Mouse (Mus musculus) kidney, embryonic 15.5 days (tissue): ENCODE data around the gene Fam208b. TPM values are rescaled to one million over a fixed set of nuclear protein-coding genes. Genes with fewer than 3 reads are reported as not detected.

Source experiments
- ATAC-seq: fragments of 200-750 bp; cut with Nextera tagmentation; replicated peaks from 2 replicates; pipeline ENCODE4 v1.8.0; 2017; ENCODE audit warnings: moderate TSS enrichment; ENCODE audit not compliant: low FRiP score
- H3K27ac ChIP-seq: fragments of 300-500 bp; sonication (generic); 2 replicates; pipeline ENCODE4 v1.5.1; 2015; ENCODE audit warnings: mild to moderate bottlenecking, inconsistent platforms
- H3K27me3 ChIP-seq: fragments of 300-500 bp; sonication (generic); 2 replicates; pipeline ENCODE4 v1.6.1; 2015; ENCODE audit warnings: inconsistent platforms
- H3K36me3 ChIP-seq: fragments of 300-500 bp; sonication (generic); 2 replicates; pipeline ENCODE4 v1.6.1; 2015; ENCODE audit warnings: inconsistent platforms
- H3K4me1 ChIP-seq: fragments of 300-500 bp; sonication (generic); 2 replicates; pipeline ENCODE4 v1.6.1; 2015; ENCODE audit warnings: inconsistent platforms
- H3K4me2 ChIP-seq: fragments of 300-500 bp; sonication (generic); 2 replicates; pipeline ENCODE4 v1.6.1; 2015; ENCODE audit warnings: moderate library complexity, mild to moderate bottlenecking, inconsistent platforms
- H3K4me3 ChIP-seq: fragments of 300-500 bp; sonication (generic); replicated peaks from 2 replicates; pipeline ENCODE4 v1.5.1; 2015; ENCODE audit warnings: mild to moderate bottlenecking, inconsistent platforms
- H3K9ac ChIP-seq: fragments of 300-500 bp; sonication (generic); 2 replicates; pipeline ENCODE4 v1.6.1; 2015; ENCODE audit warnings: mild to moderate bottlenecking, inconsistent platforms
- H3K9me3 ChIP-seq: fragments of 300-500 bp; sonication (generic); replicated peaks from 2 replicates; pipeline ENCODE4 v1.6.1; 2016; ENCODE audit warnings: inconsistent platforms
- WGBS: fragments of 180-500 bp; shearing (Covaris S2); methylation state at CpG from one replicate; pipeline ENCODE4 v1.1.7; 2015; ENCODE audit warnings: mixed read lengths; 5-methylcytosine and 5-hydroxymethylcytosine counted together
- polyA plus RNA-seq: library from polyadenylated mRNA; unstranded; fragments of >200 nt; fragmentation: Nextera tagmentation; extraction: Ambion mirVana; gene quantifications from 2 replicates; pipeline ENCODE4 v1.2.1, GENCODE M21; 2015

Gene Fam208b
- polyA plus RNA-seq, result 14.0 and 16.7 TPM in 2 replicates

- peak within 1 kb of the TSS; percentile 75 for H3K4me2 ChIP-seq
- no peaks in the 10 kb centered on the region for H3K36me3 ChIP-seq
- 0 out of 2 replicates have a peak, but pooled peaks cover 3% of the 10 kb centered on the region for H3K9me3 ChIP-seq
- H3K27ac ChIP-seq, result peak within 1 kb of the TSS; percentile 95
- peak within 1 kb of the TSS; percentile 81 for H3K9ac ChIP-seq
- peak; percentile 99 for ATAC-seq
- H3K4me3 ChIP-seq, result peak within 1 kb of the TSS; percentile 97
- H3K4me1 ChIP-seq, result no peaks in the 10 kb centered on the region
- WGBS, result 1% methylated on average over 58 of the region's 58 CpGs
- no peaks in the 10 kb centered on the region for H3K27me3 ChIP-seq
Measured at GRCm38 (mm10) chr13:3610795-3611438, at the start of gene Fam208b. Gene Fam208b, minus strand, starts transcription at chr13:3611108.

DNA sequence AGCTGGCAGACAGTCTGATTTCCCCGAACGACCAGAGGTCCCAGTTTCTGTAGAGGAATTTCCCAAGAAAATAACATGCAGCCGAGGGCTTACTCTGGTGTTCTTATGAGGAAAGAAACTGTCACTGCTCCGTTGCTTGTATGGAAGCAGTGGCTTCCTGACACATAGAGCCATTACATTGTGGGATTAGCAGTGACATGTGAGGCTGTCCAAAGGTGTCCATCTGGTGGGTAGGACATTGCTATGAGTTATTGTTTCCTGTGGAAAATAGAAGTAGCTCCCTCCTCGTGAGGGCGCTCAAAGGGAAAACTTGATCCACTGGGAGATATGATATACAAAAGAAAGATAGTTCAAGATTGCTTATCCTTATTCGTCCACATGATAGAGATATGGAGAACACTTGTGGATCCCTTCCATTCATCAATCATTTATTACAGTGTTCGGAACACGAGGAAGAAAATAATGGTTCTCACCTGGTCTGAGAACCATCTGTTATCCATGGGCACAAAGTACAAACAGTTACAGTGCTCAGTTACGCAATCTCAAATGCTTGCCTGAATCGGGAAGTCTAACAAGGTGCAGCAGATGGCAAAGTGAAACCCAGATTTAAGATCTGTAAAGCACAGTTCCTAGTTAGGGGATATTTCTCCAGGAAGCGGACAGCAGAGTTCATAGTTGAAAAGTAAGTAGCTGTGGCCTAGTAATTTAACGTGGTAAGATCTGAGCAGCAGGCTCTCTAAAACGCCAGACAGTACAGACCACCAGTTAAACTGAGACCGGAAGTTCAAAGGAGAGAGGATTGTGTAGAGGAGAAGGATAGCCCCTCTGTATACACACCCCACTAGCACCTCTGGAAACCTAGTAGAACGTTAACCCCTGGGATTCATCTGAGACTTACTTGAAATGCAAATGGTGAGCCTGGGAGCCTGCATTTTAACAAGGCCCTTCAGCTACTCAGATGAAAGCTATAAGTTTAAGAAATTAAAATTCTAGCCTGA lies 48.6 kb upstream of the Fam208b start:
- H3K4me2 ChIP-seq, result no peak overlapping the region
- H3K27ac ChIP-seq, result no peak overlapping the region
- no peak; the same call in 1 of the 2 replicates for ATAC-seq
- H3K9me3 ChIP-seq, result no peaks in the 10 kb centered on the region
- H3K4me1 ChIP-seq, result no peaks in the 10 kb centered on the region
- no peak overlapping the region for H3K9ac ChIP-seq
- H3K27me3 ChIP-seq, result no peaks in the 10 kb centered on the region
- no peak overlapping the region for H3K4me3 ChIP-seq
- 62% methylated on average over 16 of the region's 16 CpGs for WGBS
- no peaks in the 10 kb centered on the region for H3K36me3 ChIP-seq

DNA sequence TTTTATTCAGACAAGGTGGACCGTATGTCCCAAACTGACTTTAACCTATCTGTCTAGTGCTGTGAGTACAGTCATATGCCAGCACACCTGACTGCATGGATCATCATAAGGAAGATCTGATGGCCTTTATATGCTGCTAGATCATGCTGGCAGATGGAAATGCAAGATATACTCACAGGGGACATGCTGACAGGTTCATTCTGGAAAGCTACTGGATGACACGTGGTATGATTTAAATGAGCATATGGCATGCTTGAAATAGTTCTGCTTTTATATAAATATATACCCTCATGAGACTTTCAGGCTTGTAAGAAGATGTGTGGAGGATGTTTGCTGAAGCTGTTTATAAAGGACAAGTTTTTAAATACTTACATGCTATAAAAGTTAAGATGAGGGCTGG lies 43.5 kb upstream of the Fam208b start:
- H3K4me3 ChIP-seq, result no peak overlapping the region
- no peaks in the 10 kb centered on the region for H3K27me3 ChIP-seq
- no peak overlapping the region for H3K27ac ChIP-seq
- no peaks in the 10 kb centered on the region for H3K9me3 ChIP-seq
- H3K9ac ChIP-seq, result no peak overlapping the region
- H3K36me3 ChIP-seq, result peaks cover 21% of the 10 kb centered on the region
- H3K4me1 ChIP-seq, result no peaks in the 10 kb centered on the region
- ATAC-seq, result no peak
- H3K4me2 ChIP-seq, result no peak overlapping the region
- WGBS, result 88% methylated on average over 2 of the region's 2 CpGs

DNA sequence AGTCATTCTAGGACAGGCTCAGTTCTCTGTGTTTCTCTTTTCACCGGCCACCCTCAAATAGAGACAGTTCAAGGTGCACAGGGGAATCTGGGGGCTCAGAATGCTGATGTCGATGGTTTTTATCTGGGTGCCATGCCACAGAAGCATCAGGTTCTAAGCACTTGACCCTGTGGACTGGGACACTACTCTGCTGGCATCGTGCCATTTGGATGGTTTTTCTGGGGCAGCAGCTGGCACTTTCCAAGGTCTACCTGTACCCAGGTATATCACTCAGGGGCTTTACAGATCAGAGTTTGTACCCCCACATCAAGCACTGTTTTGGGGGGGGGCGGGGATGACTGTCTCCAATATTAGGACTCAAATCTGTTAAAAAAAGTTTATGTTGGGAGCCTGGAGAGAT lies 39.7 kb upstream of the Fam208b start:
- H3K9ac ChIP-seq, result no peak overlapping the region
- no peaks in the 10 kb centered on the region for H3K27me3 ChIP-seq
- H3K4me2 ChIP-seq, result no peak overlapping the region
- H3K27ac ChIP-seq, result no peak overlapping the region
- ATAC-seq, result no peak
- no peaks in the 10 kb centered on the region for H3K4me1 ChIP-seq
- peaks cover 31% of the 10 kb centered on the region for H3K36me3 ChIP-seq
- H3K9me3 ChIP-seq, result no peaks in the 10 kb centered on the region
- 88% methylated on average over 4 of the region's 4 CpGs for WGBS
- no peak overlapping the region for H3K4me3 ChIP-seq

- Histone ChIP-seq H3K36me3 (peaks cover 26% of the 10 kb centered on the region), H3K27ac (no peak overlapping the region), H3K4me3 (no peak overlapping the region), H3K4me2 (no peak overlapping the region), H3K9me3 (no peaks in the 10 kb centered on the region), H3K9ac (no peak overlapping the region), H3K27me3 (no peaks in the 10 kb centered on the region), H3K4me1 (no peaks in the 10 kb centered on the region)
- WGBS, result 83% methylated on average over 7 of the region's 7 CpGs
- no peak for ATAC-seq
Measured at GRCm38 (mm10) chr13:3646566-3646965, 35.7 kb upstream of the Fam208b start.

DNA sequence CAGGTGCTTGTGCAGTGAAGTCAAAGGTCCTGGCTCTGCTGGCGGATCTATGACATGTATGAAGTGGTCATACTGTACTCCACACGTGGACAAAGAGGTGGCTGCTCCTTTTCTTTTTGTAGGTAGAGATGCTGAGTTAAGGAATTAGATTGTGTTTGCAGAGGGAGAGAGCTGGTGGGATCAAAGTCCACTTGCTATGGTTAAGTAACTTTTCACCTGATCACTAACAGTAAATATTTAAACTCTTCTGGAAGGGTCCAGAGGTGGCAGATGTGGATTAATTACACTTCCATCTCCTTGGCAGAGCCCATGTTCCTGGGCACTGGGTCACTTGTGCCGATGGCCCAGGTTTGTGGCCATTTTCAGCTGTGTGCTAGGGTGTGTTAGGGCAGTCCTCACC lies 35.0 kb upstream of the Fam208b start:
- WGBS, result 81% methylated on average over 3 of the region's 3 CpGs
- Histone ChIP-seq H3K9me3 (no peaks in the 10 kb centered on the region), H3K27me3 (no peaks in the 10 kb centered on the region), H3K4me2 (no peak overlapping the region), H3K4me1 (no peaks in the 10 kb centered on the region), H3K4me3 (no peak overlapping the region), H3K9ac (no peak overlapping the region), H3K27ac (peak overlapping the region; percentile 58; the same call in 1 of the 2 replicates), H3K36me3 (peaks cover 24% of the 10 kb centered on the region)
- peak; percentile 54 for ATAC-seq

GRCm38 (mm10) chr13:3644871-3645270 lies 34.0 kb upstream of the Fam208b start:
- Histone ChIP-seq H3K27ac (no peak overlapping the region), H3K4me3 (no peak overlapping the region), H3K9me3 (no peaks in the 10 kb centered on the region), H3K36me3 (peaks cover 15% of the 10 kb centered on the region), H3K4me2 (no peak overlapping the region), H3K9ac (no peak overlapping the region), H3K4me1 (no peaks in the 10 kb centered on the region), H3K27me3 (no peaks in the 10 kb centered on the region)
- 92% methylated on average over 5 of the region's 5 CpGs for WGBS
- ATAC-seq, result no peak

GRCm38 (mm10) chr13:3642538-3642937 lies 31.6 kb upstream of the Fam208b start:
- Histone ChIP-seq H3K9ac (no peak overlapping the region), H3K4me1 (no peaks in the 10 kb centered on the region), H3K9me3 (no peaks in the 10 kb centered on the region), H3K27me3 (no peaks in the 10 kb centered on the region), H3K36me3 (peaks cover 9% of the 10 kb centered on the region; the same call in 1 of the 2 replicates), H3K4me3 (no peak overlapping the region), H3K27ac (no peak overlapping the region), H3K4me2 (no peak overlapping the region)
- no peak for ATAC-seq
- 72% methylated on average over 5 of the region's 5 CpGs for WGBS

DNA sequence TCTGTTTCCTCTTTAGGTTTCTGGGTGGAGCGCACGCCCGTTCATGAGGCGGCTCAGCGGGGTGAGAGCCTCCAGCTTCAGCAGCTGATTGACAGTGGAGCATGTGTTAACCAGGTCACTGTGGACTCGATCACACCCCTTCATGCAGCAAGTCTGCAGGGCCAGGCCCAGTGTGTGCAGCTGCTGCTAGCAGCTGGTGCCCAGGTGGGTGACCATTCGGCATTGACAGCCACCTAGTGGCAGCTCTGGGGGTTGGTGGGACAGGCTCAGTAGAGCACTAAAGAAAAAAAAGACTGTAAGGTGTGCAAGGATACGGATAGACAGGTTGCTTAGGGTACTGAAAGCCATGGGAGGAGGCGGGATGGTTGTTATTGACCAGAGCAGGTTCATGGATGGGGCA lies 31.1 kb upstream of the Fam208b start:
- peaks cover 8% of the 10 kb centered on the region; the same call in 1 of the 2 replicates for H3K36me3 ChIP-seq
- no peak; the same call in 1 of the 2 replicates for ATAC-seq
- no peak overlapping the region for H3K4me2 ChIP-seq

DNA sequence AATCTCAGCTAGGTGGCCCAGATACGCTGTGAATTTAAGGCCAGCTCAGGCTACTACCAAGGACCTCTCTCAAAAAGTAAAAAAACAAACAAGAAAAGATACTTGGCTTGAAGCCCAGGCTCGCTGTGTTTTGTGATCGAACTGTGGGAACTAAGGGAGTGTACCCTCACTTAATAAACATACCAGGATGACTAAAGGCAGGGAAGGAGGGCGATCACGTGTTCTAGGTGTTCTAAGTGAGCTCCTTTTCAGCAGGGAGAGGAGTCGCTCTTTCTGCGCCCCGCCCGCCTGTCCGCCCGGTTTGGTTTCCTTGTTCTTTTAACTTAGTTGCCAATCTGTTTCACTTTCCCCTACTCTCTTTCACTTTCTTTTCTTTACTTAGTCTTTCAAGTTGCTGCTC lies 25.9 kb upstream of the Fam208b start:
- no peak overlapping the region for H3K4me3 ChIP-seq
- no peak overlapping the region for H3K9ac ChIP-seq
- peak overlapping the region; percentile 25; the same call in 1 of the 2 replicates for H3K4me2 ChIP-seq
- 63% methylated on average over 11 of the region's 11 CpGs for WGBS
- no peaks in the 10 kb centered on the region for H3K36me3 ChIP-seq
- no peak overlapping the region for H3K27ac ChIP-seq
- H3K9me3 ChIP-seq, result no peaks in the 10 kb centered on the region
- ATAC-seq, result no peak
- H3K4me1 ChIP-seq, result peaks cover 9% of the 10 kb centered on the region; the same call in 1 of the 2 replicates
- 0 out of 2 replicates have a peak, but pooled peaks cover 2% of the 10 kb centered on the region for H3K27me3 ChIP-seq

More for the DNA sequence above, 31.1 kb upstream of the Fam208b start:
- 79% methylated on average over 9 of the region's 9 CpGs for WGBS
- H3K4me3 ChIP-seq, result no peak overlapping the region
- H3K4me1 ChIP-seq, result no peaks in the 10 kb centered on the region
- H3K27ac ChIP-seq, result no peak overlapping the region
- no peaks in the 10 kb centered on the region for H3K27me3 ChIP-seq
- H3K9ac ChIP-seq, result no peak overlapping the region
- H3K9me3 ChIP-seq, result no peaks in the 10 kb centered on the region

DNA sequence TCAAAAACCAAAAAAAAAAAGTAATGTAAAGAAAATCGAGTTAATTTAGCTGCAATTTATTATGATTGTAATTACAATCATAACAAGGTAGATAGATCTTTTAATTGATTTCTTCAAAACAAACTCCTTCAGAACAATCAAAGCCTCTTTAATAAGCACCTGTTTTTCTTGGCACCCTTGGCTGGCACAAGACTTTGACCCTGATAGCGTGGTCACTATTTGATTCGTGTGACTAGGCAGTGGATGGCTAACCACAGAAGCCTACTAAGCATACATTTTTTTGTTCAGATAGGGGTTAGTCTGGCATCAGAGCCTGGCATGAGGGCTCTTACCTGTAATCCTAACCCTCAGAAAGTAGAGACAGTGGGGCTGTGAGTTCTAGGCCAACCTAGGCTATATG lies 24.2 kb upstream of the Fam208b start:
- ATAC-seq, result no peak
- Histone ChIP-seq H3K4me1 (peaks cover 9% of the 10 kb centered on the region; the same call in 1 of the 2 replicates), H3K4me3 (no peak overlapping the region), H3K9ac (no peak overlapping the region), H3K36me3 (no peaks in the 10 kb centered on the region), H3K27me3 (0 out of 2 replicates have a peak, but pooled peaks cover 2% of the 10 kb centered on the region), H3K9me3 (no peaks in the 10 kb centered on the region), H3K27ac (no peak overlapping the region), H3K4me2 (no peak overlapping the region)
- 80% methylated on average over 3 of the region's 3 CpGs for WGBS
